Mouse (Mus musculus) megakaryocyte, embryonic 14.5 days (primary cell): ENCODE results near the gene Gm28047. TPM values are rescaled to one million over a fixed set of nuclear protein-coding genes. Genes with fewer than 3 reads are reported as not detected.

Experiments
- H3K27me3 ChIP-seq: replicated peaks from 2 replicates; pipeline ENCODE3; 2012; ENCODE audit warnings: inconsistent platforms
- H3K36me3 ChIP-seq: replicated peaks from 2 replicates; pipeline ENCODE3; 2012; ENCODE audit warnings: low read length, inconsistent platforms, mixed read lengths
- H3K4me1 ChIP-seq: 2 replicates; pipeline ENCODE4 v1.6.1; 2012; ENCODE audit warnings: inconsistent platforms
- H3K4me3 ChIP-seq: replicated peaks from 2 replicates; pipeline ENCODE3; 2012; ENCODE audit warnings: moderate library complexity, mild to moderate bottlenecking, inconsistent platforms
- H3K9me3 ChIP-seq: 2 replicates; pipeline ENCODE4 v1.6.1; 2012; ENCODE audit warnings: inconsistent platforms
- FLI1 ChIP-seq: IDR thresholded peaks from 2 replicates; pipeline ENCODE4 v1.6.1; 2012; ENCODE audit warnings: low read length, inconsistent platforms, mixed read lengths
- GATA1 ChIP-seq: IDR thresholded peaks from 3 replicates; pipeline ENCODE4 v1.6.1; 2012; ENCODE audit warnings: mixed read lengths, low read length, inconsistent platforms, borderline replicate concordance
- polyA plus RNA-seq: library from polyadenylated mRNA; stranded (reverse); fragments of >175 nt; gene quantifications from 2 replicates; pipeline ENCODE4 v1.2.3, GENCODE M21; 2012; ENCODE audit warnings: low replicate concordance; ENCODE audit not compliant: insufficient read depth

Gene Gm28047
- polyA plus RNA-seq, 1 experiment = not detected

DNA sequence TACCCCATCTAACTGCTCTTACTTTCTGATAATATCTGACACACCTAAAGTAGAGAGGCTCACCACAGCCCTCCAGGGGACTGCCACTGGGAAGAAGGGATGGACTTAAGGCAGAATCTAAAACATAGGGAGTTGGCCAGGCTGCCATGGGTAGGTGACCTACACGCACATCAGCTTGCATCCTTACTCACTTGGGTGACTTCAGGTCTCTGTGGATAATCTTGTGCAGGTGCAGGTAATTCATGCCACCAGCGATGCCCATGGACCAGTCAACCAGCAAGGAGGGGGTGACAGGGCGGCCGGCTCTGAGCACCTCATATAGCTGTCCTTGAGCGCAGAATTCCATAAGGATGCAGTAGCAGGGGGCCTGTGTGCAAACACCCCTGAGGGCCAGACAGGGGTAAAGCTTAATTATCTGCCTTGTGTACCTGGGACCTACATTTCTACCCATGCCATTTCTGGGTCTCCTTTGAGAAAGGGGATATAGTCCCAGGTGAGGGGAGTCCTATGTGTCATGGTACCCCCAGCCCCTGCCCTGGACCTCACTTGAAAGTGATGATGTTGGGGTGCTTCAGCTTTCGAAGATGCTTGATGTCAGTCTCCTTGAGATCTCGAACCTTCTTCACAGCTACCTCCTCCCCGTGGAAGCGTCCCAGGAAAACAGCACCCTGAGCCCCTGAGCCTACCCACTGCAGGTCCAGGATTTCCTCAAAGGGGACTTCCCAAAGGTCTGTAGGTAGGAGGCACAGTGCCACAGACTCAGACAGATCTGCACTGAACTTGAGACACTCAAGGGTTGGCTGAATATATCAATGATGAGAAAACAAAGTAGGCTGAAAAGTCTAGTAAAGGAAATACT lies 120.7 kb downstream of the Gm28047 start:
- peaks cover 22% of the 10 kb centered on the region for H3K4me1 ChIP-seq
- no peaks in the 10 kb centered on the region for H3K9me3 ChIP-seq
- TF ChIP-seq FLI1 (no peak), GATA1 (no peak)
- H3K4me3 ChIP-seq = no peak overlapping the region
- H3K36me3 ChIP-seq = peaks cover 76% of the 10 kb centered on the region
- no peaks in the 10 kb centered on the region for H3K27me3 ChIP-seq

DNA sequence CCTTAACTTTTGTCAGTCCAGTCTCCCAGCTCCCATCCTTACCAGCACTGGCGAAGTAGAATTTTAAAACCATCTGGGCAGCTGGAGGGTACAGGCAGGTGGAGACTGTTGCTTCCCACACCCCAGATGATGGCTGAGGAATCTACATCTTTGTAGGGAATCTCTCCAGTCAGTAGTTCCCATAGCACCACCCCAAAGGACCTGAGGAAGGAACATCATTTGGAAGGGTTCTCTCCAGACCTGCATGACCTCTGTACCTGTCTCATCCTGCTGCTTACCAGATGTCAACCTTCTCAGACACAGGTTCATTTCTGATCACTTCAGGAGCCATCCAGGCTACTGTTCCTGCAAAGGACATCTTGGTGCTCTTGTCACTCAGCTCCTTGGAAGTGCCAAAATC lies 121.4 kb downstream of the Gm28047 start, which contains the start of gene Gm10337:
Gm10337 (plus strand) TSS at position 276 of the 400 bp plus-strand sequence.
- Histone ChIP-seq H3K9me3 (no peaks in the 10 kb centered on the region), H3K27me3 (no peaks in the 10 kb centered on the region), H3K4me1 (peaks cover 21% of the 10 kb centered on the region), H3K4me3 (no peak within 1 kb of the TSS), H3K36me3 (peaks cover 82% of the 10 kb centered on the region)
- TF ChIP-seq FLI1 (no peak), GATA1 (no peak)

DNA sequence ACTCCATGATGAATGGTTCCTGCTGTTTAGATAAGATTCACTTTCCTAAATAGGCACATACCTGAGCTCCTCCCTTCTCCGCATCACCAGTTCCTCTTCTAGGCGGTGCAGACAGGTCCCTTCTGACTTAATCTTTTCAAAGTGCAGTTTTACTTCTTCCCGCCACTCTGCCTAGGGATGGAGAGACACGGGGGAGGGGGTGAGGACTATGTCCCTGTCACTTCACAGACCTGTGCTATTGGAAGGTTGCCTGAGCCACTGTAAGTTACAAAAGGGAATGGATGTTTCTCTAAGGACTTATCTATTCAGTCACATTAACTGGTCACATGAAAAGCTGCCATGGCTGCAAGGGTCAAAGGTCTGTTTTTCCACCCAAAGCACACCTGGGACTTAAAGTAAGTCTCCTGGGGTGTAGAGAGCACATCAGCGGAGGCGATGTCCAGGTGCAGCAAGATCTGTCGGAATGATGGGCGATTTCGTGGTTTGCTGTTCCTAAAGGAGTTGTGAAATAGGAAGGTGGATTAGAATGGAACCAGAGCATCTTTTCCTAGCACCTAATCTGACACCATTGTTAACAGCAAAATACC lies 122.5 kb downstream of the Gm28047 start:
- H3K27me3 ChIP-seq = no peaks in the 10 kb centered on the region
- TF ChIP-seq GATA1 (no peak), FLI1 (no peak)
- no peak overlapping the region for H3K4me3 ChIP-seq
- H3K4me1 ChIP-seq = peaks cover 17% of the 10 kb centered on the region
- H3K36me3 ChIP-seq = peaks cover 91% of the 10 kb centered on the region
- no peaks in the 10 kb centered on the region for H3K9me3 ChIP-seq

DNA sequence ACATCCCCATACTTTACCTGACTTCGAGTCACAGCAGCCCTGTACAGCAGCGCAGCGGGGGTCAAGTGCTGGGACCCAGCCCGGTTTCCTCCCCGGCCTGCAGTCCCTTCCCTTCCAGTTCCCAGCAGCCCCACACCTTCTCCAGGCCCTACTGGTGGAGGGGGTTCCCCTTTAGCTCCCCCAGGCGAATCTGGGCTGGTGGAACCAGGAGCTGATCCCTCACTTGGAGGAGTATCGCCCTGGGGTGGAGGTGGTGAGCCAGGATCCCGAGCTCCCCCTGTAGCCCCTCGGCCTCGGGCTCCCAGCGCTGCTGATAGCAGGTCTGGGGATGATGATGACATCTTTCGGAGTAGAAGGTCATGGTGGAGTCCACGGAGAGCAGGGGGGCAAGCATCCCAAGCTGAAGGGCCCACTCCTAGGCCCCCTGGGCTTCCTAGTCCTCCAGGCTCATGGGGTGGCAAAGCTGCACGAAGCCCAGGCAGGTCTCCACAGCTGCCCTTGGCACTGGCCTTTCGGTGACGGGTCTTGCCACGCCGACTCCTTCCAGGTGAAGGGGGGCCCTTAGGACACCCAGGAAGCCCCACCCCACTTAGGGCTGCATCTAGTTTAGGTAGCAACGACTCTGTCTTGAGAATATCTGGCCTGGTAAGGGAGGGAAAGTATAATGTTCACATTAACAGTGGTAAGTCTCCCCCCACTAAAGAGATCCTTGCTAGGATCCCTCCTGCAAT lies 123.6 kb downstream of the Gm28047 start:
- H3K9me3 ChIP-seq = no peaks in the 10 kb centered on the region
- peaks cover 16% of the 10 kb centered on the region for H3K4me1 ChIP-seq
- no peak overlapping the region for H3K4me3 ChIP-seq
- H3K27me3 ChIP-seq = no peaks in the 10 kb centered on the region
- no peak for TF ChIP-seq GATA1
- no peak for TF ChIP-seq FLI1
- H3K36me3 ChIP-seq = peaks cover 97% of the 10 kb centered on the region

DNA sequence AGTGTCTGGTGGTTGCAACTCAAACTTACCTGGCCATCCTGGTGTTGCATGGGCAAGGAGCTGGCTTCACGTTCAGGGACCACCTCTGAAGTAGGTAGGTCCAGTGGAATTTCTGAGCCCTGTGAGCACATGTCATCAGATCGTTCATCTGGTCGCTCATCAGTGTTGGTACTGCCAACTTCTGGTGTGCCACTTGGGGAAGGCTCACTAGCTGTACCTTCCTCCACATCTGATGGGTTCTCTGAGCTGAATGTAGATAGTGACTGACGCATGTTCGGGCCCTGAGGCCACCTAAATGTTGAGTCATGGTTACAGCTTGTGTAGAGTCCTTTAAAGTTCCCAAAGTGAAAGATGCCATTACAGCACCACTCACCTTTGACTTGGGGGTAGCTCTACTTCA lies 124.4 kb downstream of the Gm28047 start:
- H3K27me3 ChIP-seq = no peaks in the 10 kb centered on the region
- no peaks in the 10 kb centered on the region for H3K9me3 ChIP-seq
- peaks cover 96% of the 10 kb centered on the region for H3K36me3 ChIP-seq
- TF ChIP-seq FLI1 = no peak
- TF ChIP-seq GATA1 = no peak
- H3K4me3 ChIP-seq = no peak overlapping the region
- peaks cover 9% of the 10 kb centered on the region for H3K4me1 ChIP-seq

DNA sequence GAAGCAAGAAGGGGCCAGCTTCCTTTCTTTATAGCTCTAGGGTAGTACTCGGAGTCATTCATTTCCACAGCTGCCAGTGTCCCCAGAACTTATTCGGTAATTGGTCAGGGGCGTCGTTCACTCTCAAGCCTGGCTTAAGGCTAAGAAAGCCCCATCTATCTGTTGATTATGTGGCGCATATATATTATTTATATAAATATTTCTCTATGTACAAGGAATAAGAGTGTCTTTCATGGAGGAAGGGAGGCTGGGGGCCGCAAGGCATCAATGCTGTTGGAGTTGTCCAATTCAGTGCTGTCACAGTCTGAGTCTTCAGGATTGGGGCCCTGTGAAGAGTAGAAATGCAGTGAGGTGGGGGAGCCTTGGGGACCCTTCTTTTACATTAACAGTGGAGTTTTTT lies 125.0 kb downstream of the Gm28047 start:
- Histone ChIP-seq H3K36me3 (peaks cover 96% of the 10 kb centered on the region), H3K9me3 (no peaks in the 10 kb centered on the region), H3K4me1 (peaks cover 3% of the 10 kb centered on the region), H3K27me3 (no peaks in the 10 kb centered on the region), H3K4me3 (no peak overlapping the region)
- TF ChIP-seq GATA1 (no peak), FLI1 (no peak)

DNA sequence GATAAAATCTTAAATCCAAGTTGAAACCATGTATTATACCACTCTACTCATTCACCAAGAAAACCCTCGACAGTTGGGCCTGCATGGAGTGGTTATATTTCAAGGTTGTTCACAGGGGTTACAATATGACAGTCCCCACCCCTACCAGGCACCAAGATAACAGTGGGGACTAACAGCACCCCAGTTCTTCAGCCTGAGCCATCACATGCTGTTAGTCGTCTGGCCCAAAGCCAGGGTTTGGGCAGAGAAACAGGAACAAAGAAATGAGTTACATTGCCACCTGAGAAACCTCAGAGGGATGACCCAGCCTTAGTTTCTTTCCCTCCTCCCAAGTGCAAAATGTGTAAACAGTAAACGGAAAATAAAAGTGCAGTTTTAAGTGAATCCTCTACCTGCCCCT lies 125.5 kb downstream of the Gm28047 start:
- peaks cover 97% of the 10 kb centered on the region for H3K36me3 ChIP-seq
- H3K9me3 ChIP-seq = no peaks in the 10 kb centered on the region
- H3K27me3 ChIP-seq = no peaks in the 10 kb centered on the region
- H3K4me1 ChIP-seq = 0 out of 2 replicates have a peak, but pooled peaks cover 3% of the 10 kb centered on the region
- TF ChIP-seq GATA1 (no peak), FLI1 (no peak)
- no peak overlapping the region for H3K4me3 ChIP-seq

DNA sequence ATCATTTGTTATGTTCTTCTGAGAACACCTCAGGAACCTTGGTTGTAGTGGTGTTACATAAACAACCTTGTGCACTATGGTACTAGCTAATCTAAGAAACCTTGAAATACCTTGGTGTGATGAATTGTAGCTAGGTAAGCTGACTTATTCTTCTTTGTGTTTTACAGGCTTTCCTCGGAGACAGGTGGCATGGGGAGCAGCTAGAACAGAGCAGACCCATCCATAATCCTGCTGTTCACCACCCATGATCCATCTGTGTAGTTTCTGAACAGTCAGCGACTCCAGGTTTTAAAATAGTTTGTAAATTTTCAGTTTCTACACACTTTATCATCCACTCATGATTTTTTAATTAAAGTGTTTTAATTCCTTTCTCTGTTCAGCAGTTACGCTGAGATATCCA lies 126.5 kb downstream of the Gm28047 start:
- Histone ChIP-seq H3K36me3 (peaks cover 97% of the 10 kb centered on the region), H3K27me3 (no peaks in the 10 kb centered on the region), H3K9me3 (no peaks in the 10 kb centered on the region), H3K4me1 (0 out of 2 replicates have a peak, but pooled peaks cover 6% of the 10 kb centered on the region), H3K4me3 (no peak overlapping the region)
- no peak for TF ChIP-seq FLI1
- no peak for TF ChIP-seq GATA1

DNA sequence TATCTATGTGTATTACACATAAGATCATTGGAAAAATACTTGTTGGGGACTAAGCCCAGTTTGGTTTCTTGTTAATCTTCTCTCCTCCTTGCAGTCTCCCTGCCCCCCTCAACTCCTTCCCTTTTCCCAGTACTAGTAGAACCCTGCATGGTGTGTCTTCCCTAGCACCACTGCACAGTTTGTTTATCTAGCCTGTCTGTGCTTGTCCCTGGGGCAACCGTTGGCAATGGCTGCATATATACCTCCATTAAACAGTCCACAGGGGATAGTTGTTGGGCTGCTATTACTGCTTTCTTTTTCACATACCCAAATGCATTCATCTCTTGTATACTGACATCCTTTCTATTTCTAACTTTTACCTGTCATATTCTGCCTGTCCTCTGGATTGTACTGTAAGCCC lies 137.2 kb downstream of the Gm28047 start:
- TF ChIP-seq GATA1 (no peak), FLI1 (no peak)
- H3K36me3 ChIP-seq = peaks cover 100% of the 10 kb centered on the region
- H3K27me3 ChIP-seq = no peaks in the 10 kb centered on the region
- peaks cover 16% of the 10 kb centered on the region for H3K4me1 ChIP-seq
- no peak overlapping the region for H3K4me3 ChIP-seq
- no peaks in the 10 kb centered on the region for H3K9me3 ChIP-seq

DNA sequence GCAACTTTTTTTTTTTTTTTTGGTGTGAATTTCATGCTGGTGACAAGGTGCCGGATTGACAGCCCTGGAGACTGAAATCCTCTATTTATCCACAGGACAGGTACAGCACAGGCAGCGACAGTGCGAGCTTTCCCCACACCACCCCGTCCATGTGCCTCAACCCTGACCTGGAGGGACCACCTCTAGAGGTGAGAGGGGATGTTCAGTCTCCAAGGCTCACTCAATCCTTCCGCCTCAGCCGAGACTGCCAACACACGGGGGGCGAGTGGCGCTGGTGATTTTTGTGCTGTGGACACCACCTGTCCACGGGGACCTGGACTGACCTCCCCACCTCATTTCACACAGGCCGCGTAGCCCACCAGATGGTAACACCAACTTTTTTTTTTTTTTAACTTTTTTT lies 139.0 kb downstream of the Gm28047 start:
- Histone ChIP-seq H3K4me1 (peaks cover 16% of the 10 kb centered on the region), H3K36me3 (peaks cover 98% of the 10 kb centered on the region), H3K27me3 (no peaks in the 10 kb centered on the region), H3K9me3 (no peaks in the 10 kb centered on the region), H3K4me3 (no peak overlapping the region)
- TF ChIP-seq FLI1 = no peak
- TF ChIP-seq GATA1 = no peak
